Mouse (Mus musculus) C2C12 (cell line): ENCODE measurements around the gene Slc26a5.

ENCODE experiments used
- CEBPB ChIP-seq: IDR thresholded peaks from one replicate; pipeline ENCODE4 v1.6.1; 2011; ENCODE audit warnings: low read depth, mild to moderate bottlenecking, control low read depth, moderate library complexity
- CTCF ChIP-seq: IDR thresholded peaks from one replicate; pipeline ENCODE4 v1.5.1; 2011; ENCODE audit not compliant: control insufficient read depth, insufficient read depth, insufficient read length
- MAX ChIP-seq: IDR thresholded peaks from one replicate; pipeline ENCODE4 v1.6.1; 2011; ENCODE audit warnings: mild to moderate bottlenecking, control low read depth
- MYOD1 ChIP-seq: IDR thresholded peaks from one replicate; pipeline ENCODE4 v1.6.1; 2011; ENCODE audit warnings: low read depth; ENCODE audit not compliant: control insufficient read depth, insufficient read length

GRCm38 (mm10) chr5:21789061-21789460 lies 76.3 kb downstream of the Slc26a5 start:
- TF ChIP-seq CTCF, result no peak
- TF ChIP-seq CEBPB, result no peak
- no peak for TF ChIP-seq MAX
- no peak for TF ChIP-seq MYOD1
